Mouse (Mus musculus): ENCODE data around the gene Rapgef5.

- TF ChIP-seq CTCF (IDR thresholded peaks at IDR 0.05; ENCODE audit: low read depth) (no peak), EP300 (IDR thresholded peaks at IDR 0.05; ENCODE audit: low read depth) (no peak)
These were observed 142.5 kb downstream of the Rapgef5 start for GRCm38 (mm10) chr12:117658821-117659220.

Measured in liver, embryonic 14.5 days (tissue).